Mouse (Mus musculus): Measurements from ENCODE around the gene Rab36.

Rab36 gene

GRCm38 (mm10) chr10:75070281-75070976 lies 33.6 kb downstream of the Rab36 start:
- no peak for DNase-seq

GRCm38 (mm10) chr10:75075665-75076064 lies 38.8 kb downstream of the Rab36 start:
- DNase-seq, result no peak

GRCm38 (mm10) chr10:75078174-75079128 lies 41.6 kb downstream of the Rab36 start:
- DNase-seq, result no peak

- DNase-seq, result no peak
Observed at GRCm38 (mm10) chr10:75085330-75085729, 48.5 kb downstream of the Rab36 start.

GRCm38 (mm10) chr10:75088471-75088870 lies 51.6 kb downstream of the Rab36 start:
- no peak for DNase-seq

GRCm38 (mm10) chr10:75091478-75092152 lies 54.8 kb downstream of the Rab36 start:
- peak; percentile 53 for DNase-seq

GRCm38 (mm10) chr10:75093252-75093987 lies 56.6 kb downstream of the Rab36 start:
- DNase-seq, result no peak

- DNase-seq, result no peak
Observed at GRCm38 (mm10) chr10:75094338-75094737, 57.5 kb downstream of the Rab36 start.

- no peak for DNase-seq
Observed at GRCm38 (mm10) chr10:75095216-75095615, 58.4 kb downstream of the Rab36 start.

GRCm38 (mm10) chr10:75098446-75099183 lies 61.8 kb downstream of the Rab36 start:
- no peak for DNase-seq

- DNase-seq, result no peak
Observed at GRCm38 (mm10) chr10:75100298-75100697, 63.4 kb downstream of the Rab36 start.

- DNase-seq, result no peak
Observed at GRCm38 (mm10) chr10:75103502-75103901, 66.6 kb downstream of the Rab36 start.

Measured in cerebellum, adult 8-10 months (tissue).